Mouse (Mus musculus) hindbrain, embryonic 14.5 days (tissue): Measurements from ENCODE around the gene Tprg. TPM values are rescaled to one million over a fixed set of nuclear protein-coding genes. Genes with fewer than 3 reads are reported as not detected.
A peak's percentile ranks its signal among the peaks of the same experiment; 100 is the strongest.

Experiments used
- ATAC-seq: fragments of 200-750 bp; cut with Nextera tagmentation; 2 replicates; pipeline ENCODE4 v1.8.0; 2017; ENCODE audit warnings: moderate number of reproducible peaks, mild to moderate bottlenecking, moderate TSS enrichment, moderate library complexity; ENCODE audit not compliant: low FRiP score
- DNase-seq: peaks from one replicate; pipeline ENCODE4 v3.0.0-alpha.2; 2015; ENCODE audit warnings: low spot score
- H3K27ac ChIP-seq: fragments of 300-500 bp; sonication (generic); 2 replicates; pipeline ENCODE4 v1.5.1; 2014; ENCODE audit warnings: mild to moderate bottlenecking, moderate library complexity
- H3K27me3 ChIP-seq: fragments of 300-500 bp; sonication (generic); 2 replicates; pipeline ENCODE4 v1.6.1; 2014; ENCODE audit warnings: mild to moderate bottlenecking, low read length, mixed read lengths; ENCODE audit not compliant: control insufficient read depth, insufficient read depth
- H3K36me3 ChIP-seq: fragments of 300-500 bp; sonication (generic); replicated peaks from 2 replicates; pipeline ENCODE4 v1.6.1; 2014; ENCODE audit not compliant: control insufficient read depth, insufficient read depth
- H3K4me1 ChIP-seq: fragments of 300-500 bp; sonication (generic); replicated peaks from 2 replicates; pipeline ENCODE4 v1.6.1; 2014; ENCODE audit warnings: antibody characterized with exemption, low read length, mixed read lengths; ENCODE audit not compliant: control insufficient read depth, insufficient read depth
- H3K4me2 ChIP-seq: fragments of 300-500 bp; sonication (generic); replicated peaks from 2 replicates; pipeline ENCODE4 v1.6.1; 2014; ENCODE audit warnings: mild to moderate bottlenecking, moderate library complexity
- H3K4me3 ChIP-seq: fragments of 300-500 bp; sonication (generic); replicated peaks from 2 replicates; pipeline ENCODE4 v1.5.1; 2014; ENCODE audit warnings: mild to moderate bottlenecking, low read length
- H3K9ac ChIP-seq: fragments of 300-500 bp; sonication (generic); 2 replicates; pipeline ENCODE4 v1.6.1; 2014
- H3K9me3 ChIP-seq: fragments of 300-500 bp; sonication (generic); 2 replicates; pipeline ENCODE4 v1.6.1; 2016; ENCODE audit warnings: low read length; ENCODE audit not compliant: control insufficient read depth
- WGBS: fragments of 180-500 bp; shearing (Covaris S2); extraction: QIAGEN DNeasy Blood & Tissue Kit; methylation state at CpG from one replicate; pipeline ENCODE4 v1.1.7; 2014; 5-methylcytosine and 5-hydroxymethylcytosine counted together
- polyA plus RNA-seq: library from polyadenylated mRNA; unstranded; fragments of >200 nt; fragmentation: Nextera tagmentation; extraction: Ambion mirVana; gene quantifications from 2 replicates; pipeline ENCODE4 v1.2.1, GENCODE M21; 2014

Tprg gene
- not detected in 2 replicates for polyA plus RNA-seq

- H3K4me3 ChIP-seq: no peak within 1 kb of the TSS
- ATAC-seq: no peak
Measured at GRCm38 (mm10) chr16:25286517-25286916, at the start of gene Tprg. Tprg (plus strand) TSS chr16:25286817.

GRCm38 (mm10) chr16:25238274-25239050, 48.2 kb upstream of the Tprg start:
- no peak overlapping the region for H3K27ac ChIP-seq
- no peaks in the 10 kb centered on the region for H3K27me3 ChIP-seq
- H3K4me1 ChIP-seq: no peaks in the 10 kb centered on the region
- ATAC-seq (no peak), DNase-seq (no peak)
- no peak overlapping the region for H3K9ac ChIP-seq
- H3K4me3 ChIP-seq: no peak overlapping the region
- no peak overlapping the region for H3K4me2 ChIP-seq
- no peaks in the 10 kb centered on the region for H3K36me3 ChIP-seq
- H3K9me3 ChIP-seq: no peaks in the 10 kb centered on the region
- 83% methylated on average over 11 of the region's 11 CpGs for WGBS

More at GRCm38 (mm10) chr16:25286517-25286916, at the start of gene Tprg:
- no peak within 1 kb of the TSS for H3K9ac ChIP-seq
- H3K4me1 ChIP-seq: no peaks in the 10 kb centered on the region
- no peaks in the 10 kb centered on the region for H3K9me3 ChIP-seq
- WGBS: 92% methylated on average over 5 of the region's 5 CpGs
- DNase-seq: no peak
- no peak within 1 kb of the TSS for H3K4me2 ChIP-seq
- no peaks in the 10 kb centered on the region for H3K27me3 ChIP-seq
- H3K27ac ChIP-seq: no peak within 1 kb of the TSS
- no peaks in the 10 kb centered on the region for H3K36me3 ChIP-seq

GRCm38 (mm10) chr16:25248889-25249288, 37.7 kb upstream of the Tprg start:
- DNase-seq (no peak), ATAC-seq (no peak)
- Histone ChIP-seq H3K9me3 (no peaks in the 10 kb centered on the region), H3K4me1 (no peaks in the 10 kb centered on the region), H3K4me3 (no peak overlapping the region), H3K9ac (no peak overlapping the region), H3K4me2 (no peak overlapping the region), H3K36me3 (no peaks in the 10 kb centered on the region), H3K27ac (no peak overlapping the region), H3K27me3 (no peaks in the 10 kb centered on the region)
- 95% methylated on average over 6 of the region's 6 CpGs for WGBS

- H3K9ac ChIP-seq: no peak overlapping the region
- no peak overlapping the region for H3K4me3 ChIP-seq
- no peaks in the 10 kb centered on the region for H3K4me1 ChIP-seq
- ATAC-seq (no peak), DNase-seq (no peak)
- no peak overlapping the region for H3K27ac ChIP-seq
- H3K27me3 ChIP-seq: no peaks in the 10 kb centered on the region
- 91% methylated on average over 6 of the region's 6 CpGs for WGBS
- H3K4me2 ChIP-seq: no peak overlapping the region
- no peaks in the 10 kb centered on the region for H3K36me3 ChIP-seq
- H3K9me3 ChIP-seq: no peaks in the 10 kb centered on the region
Measured at GRCm38 (mm10) chr16:25250129-25250749, 36.4 kb upstream of the Tprg start.

GRCm38 (mm10) chr16:25251080-25251479, 35.5 kb upstream of the Tprg start:
- no peaks in the 10 kb centered on the region for H3K4me1 ChIP-seq
- H3K27ac ChIP-seq: no peak overlapping the region
- no peaks in the 10 kb centered on the region for H3K27me3 ChIP-seq
- DNase-seq: no peak
- WGBS: 85% methylated on average over 9 of the region's 9 CpGs
- no peaks in the 10 kb centered on the region for H3K9me3 ChIP-seq
- no peak overlapping the region for H3K4me2 ChIP-seq
- no peak overlapping the region for H3K4me3 ChIP-seq
- ATAC-seq: no peak
- H3K9ac ChIP-seq: no peak overlapping the region
- H3K36me3 ChIP-seq: no peaks in the 10 kb centered on the region

- DNase-seq: no peak
- Histone ChIP-seq H3K27ac (no peak overlapping the region), H3K36me3 (no peaks in the 10 kb centered on the region), H3K27me3 (no peaks in the 10 kb centered on the region), H3K4me2 (no peak overlapping the region), H3K9ac (no peak overlapping the region), H3K4me3 (no peak overlapping the region), H3K9me3 (no peaks in the 10 kb centered on the region), H3K4me1 (no peaks in the 10 kb centered on the region)
- 79% methylated on average over 6 of the region's 6 CpGs for WGBS
- no peak for ATAC-seq
Measured at GRCm38 (mm10) chr16:25254646-25255045, 32.0 kb upstream of the Tprg start.

GRCm38 (mm10) chr16:25255186-25255585, 31.4 kb upstream of the Tprg start:
- H3K4me2 ChIP-seq: no peak overlapping the region
- H3K4me3 ChIP-seq: no peak overlapping the region
- H3K9me3 ChIP-seq: no peaks in the 10 kb centered on the region
- no peaks in the 10 kb centered on the region for H3K4me1 ChIP-seq
- 76% methylated on average over 11 of the region's 11 CpGs for WGBS
- no peak overlapping the region for H3K27ac ChIP-seq
- ATAC-seq (no peak), DNase-seq (no peak)
- H3K9ac ChIP-seq: no peak overlapping the region
- H3K36me3 ChIP-seq: no peaks in the 10 kb centered on the region
- H3K27me3 ChIP-seq: no peaks in the 10 kb centered on the region

- Histone ChIP-seq H3K27ac (no peak overlapping the region), H3K4me3 (no peak overlapping the region), H3K4me1 (no peaks in the 10 kb centered on the region), H3K9ac (no peak overlapping the region), H3K4me2 (no peak overlapping the region), H3K36me3 (no peaks in the 10 kb centered on the region), H3K27me3 (no peaks in the 10 kb centered on the region), H3K9me3 (no peaks in the 10 kb centered on the region)
- WGBS: 78% methylated on average over 8 of the region's 8 CpGs
- DNase-seq (no peak), ATAC-seq (peak; percentile 48; the same call in 1 of the 2 replicates)
Measured at GRCm38 (mm10) chr16:25255603-25256260, 30.9 kb upstream of the Tprg start.

- ATAC-seq (no peak), DNase-seq (no peak)
- Histone ChIP-seq H3K9me3 (no peaks in the 10 kb centered on the region), H3K4me3 (no peak overlapping the region), H3K27ac (no peak overlapping the region), H3K9ac (no peak overlapping the region), H3K27me3 (no peaks in the 10 kb centered on the region), H3K4me2 (no peak overlapping the region), H3K4me1 (no peaks in the 10 kb centered on the region), H3K36me3 (no peaks in the 10 kb centered on the region)
- WGBS: 91% methylated on average over 5 of the region's 5 CpGs
Measured at GRCm38 (mm10) chr16:25262306-25262705, 24.3 kb upstream of the Tprg start.
